Mouse (Mus musculus) embryonic stem cell, embryonic (primary cell): ENCODE results near the gene Arhgef28.

Experiments used
- CTCF ChIA-PET, 4 experiments: fragments of 300-600 bp in 2 of 4; fragments of 350-600 bp in 2 of 4; sonication (Branson Sonifier 250); formaldehyde crosslinking; loops; one replicate each; lab custom pipeline; 2022; ENCODE audit warnings: inconsistent platforms in 2 of 4; lab: Charles Lee
- POLR2A ChIA-PET, 4 experiments: fragments of 300-600 bp in 2 of 4; fragments of 350-600 bp in 2 of 4; sonication (Branson Sonifier 250); formaldehyde crosslinking; loops; one replicate each; lab custom pipeline; 2022; ENCODE audit warnings: antibody characterized with exemption in 4 of 4, inconsistent platforms in 1 of 4; lab: Charles Lee

Gene Arhgef28

GRCm38 (mm10) chr13:98146573-98147160 is 59.6 kb downstream of the Arhgef28 start:
- ChIA-PET CTCF (no interaction called here), POLR2A (interaction anchor here in 1 of 4 experiments (0.6 kb wide), 1 partner anchor 927 kb away, joined by 3 read pairs; no protein-coding TSS in a partner anchor)

- POLR2A ChIA-PET, result interaction anchor here in 1 of 4 experiments (1.1 kb wide), 1 partner anchor 8 kb away, joined by 4 read pairs; no protein-coding TSS in a partner anchor
- CTCF ChIA-PET, result no interaction called here
These were observed 60.9 kb downstream of the Arhgef28 start for GRCm38 (mm10) chr13:98145310-98145709.

DNA sequence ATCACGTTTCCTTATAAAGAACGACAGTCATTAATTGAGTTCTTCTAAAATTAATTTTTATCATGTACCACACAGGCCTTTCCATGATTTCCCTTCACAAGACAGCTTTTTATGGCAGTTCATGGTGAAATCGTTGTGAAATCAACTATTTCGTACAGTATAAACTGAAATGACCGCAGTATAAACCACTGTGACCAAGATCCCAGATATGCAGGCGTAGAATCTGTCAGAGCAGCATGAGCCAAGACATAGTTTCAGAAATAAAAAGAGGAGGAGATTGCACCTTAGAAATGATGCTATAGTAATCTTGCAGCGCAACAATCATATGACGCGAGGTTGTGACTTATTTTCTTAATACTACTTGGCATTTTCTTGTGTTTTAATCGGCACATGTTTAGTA is 63.2 kb downstream of the Arhgef28 start:
- CTCF ChIA-PET, result no interaction called here
- POLR2A ChIA-PET, result no interaction called here

- POLR2A ChIA-PET, result interaction anchor here in 1 of 4 experiments (0.7 kb wide), 1 partner anchor 49 kb away, joined by 3 read pairs; no protein-coding TSS in a partner anchor
These were observed 65.6 kb downstream of the Arhgef28 start for GRCm38 (mm10) chr13:98140626-98141025.

GRCm38 (mm10) chr13:98138786-98139185 is 67.5 kb downstream of the Arhgef28 start:
- ChIA-PET CTCF (interaction anchor here in 1 of 4 experiments (0.5 kb wide), 1 partner anchor 100 kb away, joined by 3 read pairs; no protein-coding TSS in a partner anchor), POLR2A (interaction anchor here in 1 of 4 experiments (0.6 kb wide), 1 partner anchor 51 kb away, joined by 6 read pairs; no protein-coding TSS in a partner anchor)

More at GRCm38 (mm10) chr13:98140626-98141025, 65.6 kb downstream of the Arhgef28 start:
- CTCF ChIA-PET, result no interaction called here

GRCm38 (mm10) chr13:98135890-98136555 is 70.2 kb downstream of the Arhgef28 start:
- ChIA-PET CTCF (no interaction called here), POLR2A (no interaction called here)

DNA sequence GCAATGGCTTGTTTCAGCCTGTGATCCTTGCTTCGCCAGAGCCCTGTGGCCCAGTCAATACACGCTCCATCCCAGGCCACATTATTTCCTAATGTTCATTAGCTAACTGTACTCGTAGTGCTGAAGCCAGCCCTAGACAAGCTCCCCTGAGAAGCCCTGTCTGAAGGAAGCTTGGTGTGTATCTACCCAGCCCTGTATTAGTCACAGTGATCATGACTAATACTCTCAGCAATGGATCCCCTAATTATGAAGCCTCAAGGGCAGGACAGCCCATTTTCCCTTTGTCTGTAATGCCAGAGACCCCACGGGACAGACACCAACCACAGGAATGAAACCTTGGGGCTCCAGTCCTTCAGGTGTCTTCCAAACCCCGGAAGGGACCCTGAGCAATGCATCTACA is 73.3 kb downstream of the Arhgef28 start:
- ChIA-PET CTCF (no interaction called here), POLR2A (interaction anchor here in 1 of 4 experiments (0.6 kb wide), 1 partner anchor 64 kb away, joined by 3 read pairs; no protein-coding TSS in a partner anchor)

- ChIA-PET CTCF (no interaction called here), POLR2A (no interaction called here)
These were observed 74.0 kb downstream of the Arhgef28 start for GRCm38 (mm10) chr13:98132264-98132663.

- CTCF ChIA-PET, result interaction anchor here in 2 of 4 experiments (0.6 to 1.5 kb wide), 3 partner anchors 11 to 83 kb away, joined by 3 to 12 read pairs (median 9); no protein-coding TSS in a partner anchor
These were observed 80.6 kb downstream of the Arhgef28 start for GRCm38 (mm10) chr13:98125666-98126065.

DNA sequence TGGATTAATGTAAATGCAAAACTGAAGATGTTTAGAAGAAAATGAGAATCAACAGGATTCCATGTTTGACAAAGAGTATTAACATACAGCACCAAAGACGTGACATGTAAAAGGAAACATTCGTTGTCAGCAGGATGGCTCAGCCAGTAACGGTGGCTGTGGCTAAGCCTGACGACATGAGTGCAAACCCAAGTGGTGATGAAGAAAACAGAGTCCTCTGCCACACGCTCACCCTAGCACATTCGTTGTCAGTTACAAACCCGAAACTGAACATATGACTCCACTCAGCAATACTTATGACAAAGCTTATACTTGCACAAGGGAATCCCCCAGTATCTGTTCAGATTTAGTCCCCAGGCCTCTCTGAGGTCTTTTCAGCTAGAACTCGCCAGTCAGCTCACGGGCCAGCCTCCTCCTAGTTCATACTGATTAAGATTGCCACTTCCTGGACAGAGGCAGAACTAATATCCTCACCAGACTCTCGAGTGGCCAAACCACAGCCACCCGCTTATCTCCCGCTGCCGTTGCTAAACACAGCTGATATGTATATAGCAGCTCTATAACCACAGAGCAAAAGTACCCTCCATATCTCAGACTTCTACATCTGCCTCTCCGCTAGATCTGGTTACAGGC is 82.0 kb downstream of the Arhgef28 start:
- ChIA-PET POLR2A (interaction anchor here in 1 of 4 experiments (0.6 kb wide), 1 partner anchor 826 kb away, joined by 3 read pairs; no protein-coding TSS in a partner anchor), CTCF (interaction anchor here in 1 of 4 experiments (1.5 kb wide), 1 partner anchor 85 kb away, joined by 3 read pairs; no protein-coding TSS in a partner anchor)

More at GRCm38 (mm10) chr13:98125666-98126065, 80.6 kb downstream of the Arhgef28 start:
- POLR2A ChIA-PET, result interaction anchor here in 1 of 4 experiments (0.6 kb wide), 1 partner anchor 289 kb away, joined by 3 read pairs; no protein-coding TSS in a partner anchor

- ChIA-PET CTCF (no interaction called here), POLR2A (no interaction called here)
These were observed 83.5 kb downstream of the Arhgef28 start for GRCm38 (mm10) chr13:98122766-98123165.

DNA sequence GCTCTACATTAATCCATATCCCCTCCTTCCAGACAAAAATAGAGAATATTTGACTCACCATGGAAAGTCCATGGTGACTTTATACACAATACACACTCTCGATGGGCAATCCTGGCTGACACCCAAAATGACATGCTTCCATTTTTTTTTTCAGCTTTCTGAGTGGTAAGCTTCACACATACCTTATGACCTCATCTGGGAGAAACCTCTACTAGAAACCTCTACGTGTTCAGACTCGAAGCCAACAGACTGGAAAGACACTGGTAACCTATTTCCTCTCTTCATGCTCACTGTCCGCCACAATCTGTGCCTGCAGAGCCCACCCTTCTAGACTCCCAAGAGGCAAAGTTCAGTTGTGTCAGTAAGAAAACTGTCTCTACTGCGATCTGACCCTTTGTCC is 84.2 kb downstream of the Arhgef28 start:
- ChIA-PET POLR2A (interaction anchor here in 2 of 4 experiments (0.6 to 1.6 kb wide), 3 partner anchors 84 to 321 kb away, joined by 3 to 4 read pairs (median 4); partner anchors contain the start of gene Arhgef28 (in 1 of the 2)), CTCF (no interaction called here)

GRCm38 (mm10) chr13:98121124-98121470 is 85.1 kb downstream of the Arhgef28 start:
- POLR2A ChIA-PET, result interaction anchor here in 2 of 4 experiments (1.3 to 1.6 kb wide), 2 partner anchors 85 to 301 kb away, joined by 3 to 4 read pairs; partner anchors contain the start of gene Arhgef28 (in 1 of the 2)
- CTCF ChIA-PET, result no interaction called here

DNA sequence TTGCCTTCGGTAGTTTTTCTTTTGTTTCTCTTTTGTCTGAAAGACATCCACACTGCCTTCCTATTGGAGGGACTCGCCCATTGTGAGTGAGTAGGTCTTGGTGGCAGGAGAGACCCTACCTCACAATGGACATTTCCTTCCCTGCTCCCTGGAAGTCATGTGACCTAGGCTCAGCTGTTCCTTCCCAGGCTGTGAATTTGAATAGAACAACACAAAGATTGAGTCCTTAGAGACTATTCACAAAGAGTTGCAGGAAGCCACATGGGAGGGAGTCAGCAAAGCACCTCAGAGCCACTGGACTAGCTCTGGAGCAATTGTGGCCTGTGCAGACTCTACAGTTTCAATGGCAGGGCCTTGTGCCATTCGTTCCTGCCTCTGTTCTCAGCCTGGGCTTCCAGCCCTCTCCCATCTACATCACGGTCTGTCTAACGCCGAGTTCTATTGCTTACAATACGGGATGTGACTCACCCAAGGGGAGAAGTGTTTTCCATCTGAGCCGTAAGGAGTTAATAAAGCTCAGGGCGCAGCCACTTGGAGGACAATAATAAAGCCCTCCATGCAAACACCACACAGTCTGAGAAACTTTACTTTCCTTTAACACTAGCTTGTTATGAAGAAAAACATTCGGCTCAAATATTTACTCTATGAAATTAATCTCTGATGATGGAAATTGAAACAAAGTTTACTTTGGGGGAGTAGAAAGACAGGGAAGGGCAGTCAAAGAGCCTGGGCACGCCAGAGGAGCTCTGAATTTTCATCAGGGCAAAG is 85.7 kb downstream of the Arhgef28 start:
- POLR2A ChIA-PET, result interaction anchor here in 3 of 4 experiments (1.3 to 1.6 kb wide), 3 partner anchors 42 to 301 kb away, joined by 3 to 4 read pairs (median 3); partner anchors contain the start of gene Arhgef28 (in 1 of the 3)
- CTCF ChIA-PET, result interaction anchor here in 1 of 4 experiments (0.9 to 1.3 kb wide), 2 partner anchors 88 to 89 kb away, joined by 3 read pairs; no protein-coding TSS in a partner anchor

DNA sequence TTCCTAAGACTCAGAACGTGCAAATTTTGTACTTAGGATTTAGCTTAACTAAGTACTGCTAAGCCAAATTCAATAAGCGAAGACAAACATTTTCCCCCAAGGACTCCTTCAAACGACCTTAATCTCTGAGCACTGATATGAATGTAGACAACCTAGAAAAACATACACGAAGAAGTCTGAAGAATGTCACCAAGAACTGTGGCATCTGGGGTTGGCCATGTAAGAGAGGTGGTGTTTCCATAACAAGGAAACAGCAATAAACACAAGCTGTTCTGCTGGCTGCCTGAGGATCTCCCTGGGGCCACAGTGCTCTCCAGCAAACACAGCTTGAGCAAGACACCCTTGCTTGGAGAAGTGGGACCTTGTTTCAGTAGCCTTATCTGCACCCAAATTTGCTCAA is 87.9 kb downstream of the Arhgef28 start:
- ChIA-PET POLR2A (interaction anchor here in 1 of 4 experiments (1.3 kb wide), 1 partner anchor 87 kb away, joined by 3 read pairs; the partner anchor contains the start of gene Arhgef28), CTCF (no interaction called here)

DNA sequence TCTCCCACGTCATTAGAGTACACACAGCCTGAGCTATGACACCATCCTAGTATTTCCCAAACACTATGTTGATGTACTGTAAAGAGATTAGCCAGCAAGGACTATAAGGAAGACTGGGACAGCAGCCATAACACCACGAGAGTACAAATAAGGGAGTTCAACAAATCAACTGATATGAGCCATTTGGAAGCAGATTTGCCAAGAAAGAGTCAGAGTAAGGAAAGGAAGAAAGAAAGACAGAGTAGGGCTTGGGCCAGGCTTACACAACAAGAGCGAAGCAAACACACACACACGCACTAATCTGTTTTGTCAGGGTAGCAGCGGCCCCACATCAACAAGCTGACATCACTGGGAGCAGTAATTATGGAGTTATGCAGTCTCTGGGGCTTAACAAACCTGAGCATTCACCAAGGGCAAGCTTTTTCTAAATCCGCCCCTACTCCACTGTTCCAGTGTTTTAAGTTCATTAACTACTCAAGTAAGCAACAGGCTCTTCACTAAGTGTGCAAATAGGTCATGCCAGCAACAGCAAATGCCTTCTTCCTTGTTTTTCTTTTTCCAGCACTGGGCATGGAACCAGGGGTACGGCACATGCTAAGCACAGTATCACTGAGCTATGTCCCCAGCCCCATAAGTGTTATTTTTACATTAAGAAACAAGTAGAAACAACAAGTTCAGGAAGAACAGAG is 88.5 kb downstream of the Arhgef28 start:
- ChIA-PET CTCF (no interaction called here), POLR2A (interaction anchor here in 1 of 4 experiments (1.3 kb wide), 1 partner anchor 88 kb away, joined by 3 read pairs; the partner anchor contains the start of gene Arhgef28)

GRCm38 (mm10) chr13:98115650-98116049 is 90.6 kb downstream of the Arhgef28 start:
- ChIA-PET CTCF (no interaction called here), POLR2A (no interaction called here)
